Mouse (Mus musculus) gastrocnemius, adult 2 months (tissue): ENCODE data around the gene Cep131. TPM values are rescaled to one million over a fixed set of nuclear protein-coding genes. Genes with fewer than 3 reads are reported as not detected.

Experiments
- DNase-seq: peaks from one replicate; pipeline ENCODE4 v3.0.0; 2022
- H3K27ac ChIP-seq: fragments of 200-600 bp; 2 replicates; pipeline ENCODE4 v1.8.1; 2022; ENCODE audit warnings: mild to moderate bottlenecking
- H3K4me3 ChIP-seq: fragments of 200-600 bp; 2 replicates; pipeline ENCODE4 v1.8.1; 2022; ENCODE audit warnings: mild to moderate bottlenecking, moderate library complexity
- CTCF ChIP-seq: fragments of 200-600 bp; IDR thresholded peaks from 2 replicates; pipeline ENCODE4 v1.8.1; 2022; ENCODE audit warnings: antibody characterized with exemption, mild to moderate bottlenecking, moderate library complexity
- intact Hi-C: fragments of 180-260 bp; cut with DNase I; formaldehyde crosslinking; loops from one replicate; pipeline ENCODE4 v1.15.1; 2025
- total RNA-seq, 2 experiments: library from RNA; stranded (reverse); gene quantifications; 2 replicates each; pipeline ENCODE4 v1.2.3; 2021

Cep131 gene
- total RNA-seq, 2 experiments from 2014 or later: 5.3 to 9.5 TPM

GRCm38 (mm10) chr11:120112136-120112535 lies 25.5 kb upstream of the Cep131 start:
- no peak overlapping the region for H3K4me3 ChIP-seq
- intact Hi-C loops: loop anchor here (2.0 to 5.0 kb wide), 2 partner anchors 57 to 150 kb away; no protein-coding TSS in a partner anchor
- TF ChIP-seq CTCF: no peak
- DNase-seq: no peak
- H3K27ac ChIP-seq: no peak overlapping the region

- peak; percentile 63 for DNase-seq
- H3K27ac ChIP-seq: peak overlapping the region; percentile 21; the same call in 1 of the 2 replicates
- TF ChIP-seq CTCF: peak; percentile 95
- no peak overlapping the region for H3K4me3 ChIP-seq
- intact Hi-C loops: loop anchor here (5.0 kb wide), 1 partner anchor 151 kb away; no protein-coding TSS in a partner anchor
Observed at GRCm38 (mm10) chr11:120111033-120111432, 24.4 kb upstream of the Cep131 start.

- no peak for DNase-seq
- TF ChIP-seq CTCF: peak; percentile 21; the same call in 1 of the 2 replicates
- no peak overlapping the region for H3K4me3 ChIP-seq
- intact Hi-C loops: loop anchor here (1.0 to 5.0 kb wide), 2 partner anchors 152 to 197 kb away; no protein-coding TSS in a partner anchor
- H3K27ac ChIP-seq: peak overlapping the region; percentile 21; the same call in 1 of the 2 replicates
Observed at GRCm38 (mm10) chr11:120110554-120110953, 23.9 kb upstream of the Cep131 start.

GRCm38 (mm10) chr11:120109558-120110210 lies 23.1 kb upstream of the Cep131 start:
- Histone ChIP-seq H3K27ac (no peak overlapping the region), H3K4me3 (no peak overlapping the region)
- no peak for TF ChIP-seq CTCF
- intact Hi-C loops: loop anchor here (1.0 to 5.0 kb wide), 2 partner anchors 153 to 198 kb away; no protein-coding TSS in a partner anchor
- DNase-seq: no peak

- intact Hi-C loops: no loop called here
- no peak for TF ChIP-seq CTCF
- Histone ChIP-seq H3K4me3 (no peak overlapping the region), H3K27ac (no peak overlapping the region)
- DNase-seq: no peak
Observed at GRCm38 (mm10) chr11:120107796-120108195, 21.2 kb upstream of the Cep131 start.

- TF ChIP-seq CTCF: no peak
- DNase-seq: no peak
- intact Hi-C loops: no loop called here
- Histone ChIP-seq H3K4me3 (no peak overlapping the region), H3K27ac (no peak overlapping the region)
Observed at GRCm38 (mm10) chr11:120107026-120107425, 20.4 kb upstream of the Cep131 start.

- no peak overlapping the region for H3K27ac ChIP-seq
- no peak overlapping the region for H3K4me3 ChIP-seq
- intact Hi-C loops: no loop called here
- TF ChIP-seq CTCF: no peak
- no peak for DNase-seq
Observed at GRCm38 (mm10) chr11:120103431-120103997, 16.9 kb upstream of the Cep131 start.

GRCm38 (mm10) chr11:120101036-120101435 lies 14.4 kb upstream of the Cep131 start:
- intact Hi-C loops: loop anchor here (1.0 kb wide), 1 partner anchor 72 kb away; no protein-coding TSS in a partner anchor
- TF ChIP-seq CTCF: peak; percentile 83
- H3K4me3 ChIP-seq: no peak overlapping the region
- H3K27ac ChIP-seq: peak overlapping the region; percentile 71
- peak; percentile 68 for DNase-seq

- intact Hi-C loops: no loop called here
- Histone ChIP-seq H3K4me3 (peak within 1 kb of the TSS; percentile 97), H3K27ac (peak within 1 kb of the TSS; percentile 96)
- peak; percentile 97 for DNase-seq
- TF ChIP-seq CTCF: no peak
Observed at GRCm38 (mm10) chr11:120098588-120099511, 12.2 kb upstream of the Cep131 start, which contains the start of the genes Tepsin and Ndufaf8. Gene Tepsin (minus strand): TSS chr11:120098731. Gene Ndufaf8 (plus strand): TSS chr11:120098928.

- Histone ChIP-seq H3K4me3 (no peak overlapping the region), H3K27ac (no peak overlapping the region)
- TF ChIP-seq CTCF: no peak
- no peak for DNase-seq
- intact Hi-C loops: no loop called here
Observed at GRCm38 (mm10) chr11:120092817-120093591, 6.4 kb upstream of the Cep131 start.

GRCm38 (mm10) chr11:120090661-120091060 lies 4.0 kb upstream of the Cep131 start:
- TF ChIP-seq CTCF: no peak
- no peak overlapping the region for H3K27ac ChIP-seq
- intact Hi-C loops: no loop called here
- no peak for DNase-seq
- no peak overlapping the region for H3K4me3 ChIP-seq
